Mouse (Mus musculus) liver, postnatal 0 days (tissue): Measurements from ENCODE around the gene Hoxa3. TPM values are rescaled to one million over a fixed set of nuclear protein-coding genes. Genes with fewer than 3 reads are reported as not detected.

Experiments
- ATAC-seq: fragments of 200-750 bp; cut with Nextera tagmentation; 2 replicates; pipeline ENCODE4 v1.8.0; 2017; ENCODE audit warnings: mild to moderate bottlenecking, moderate library complexity
- DNase-seq: peaks from one replicate; pipeline ENCODE4 v3.0.0-alpha.2; 2016
- H3K27ac ChIP-seq: fragments of 300-500 bp; sonication (generic); 2 replicates; pipeline ENCODE4 v1.5.1; 2014; ENCODE audit warnings: antibody characterized with exemption, moderate library complexity, mild to moderate bottlenecking, low read depth
- H3K27me3 ChIP-seq: fragments of 300-500 bp; sonication (generic); 2 replicates; pipeline ENCODE4 v1.6.1; 2014; ENCODE audit warnings: low read length, control low read depth, mixed read lengths; ENCODE audit not compliant: insufficient read depth
- H3K36me3 ChIP-seq: fragments of 300-500 bp; sonication (generic); replicated peaks from 2 replicates; pipeline ENCODE4 v1.6.1; 2014; ENCODE audit warnings: mild to moderate bottlenecking, control low read depth, low read length, moderate library complexity, mixed read lengths; ENCODE audit not compliant: insufficient read depth
- H3K4me1 ChIP-seq: fragments of 300-500 bp; sonication (generic); 2 replicates; pipeline ENCODE4 v1.6.1; 2014; ENCODE audit warnings: antibody characterized with exemption, mild to moderate bottlenecking, control low read depth; ENCODE audit not compliant: insufficient read depth
- H3K4me2 ChIP-seq: fragments of 300-500 bp; sonication (generic); 2 replicates; pipeline ENCODE4 v1.6.1; 2014; ENCODE audit warnings: low read depth, mild to moderate bottlenecking, low read length, moderate library complexity, mixed read lengths
- H3K4me3 ChIP-seq: fragments of 300-500 bp; sonication (generic); 2 replicates; pipeline ENCODE4 v1.5.1; 2014; ENCODE audit warnings: low read depth, low read length
- H3K9ac ChIP-seq: fragments of 300-500 bp; sonication (generic); replicated peaks from 2 replicates; pipeline ENCODE4 v1.6.1; 2014; ENCODE audit warnings: mild to moderate bottlenecking, moderate library complexity
- H3K9me3 ChIP-seq: fragments of 300-500 bp; sonication (generic); 2 replicates; pipeline ENCODE4 v1.6.1; 2016; ENCODE audit warnings: mild to moderate bottlenecking, control low read depth, low read length, mixed read lengths
- CTCF ChIP-seq: sonication (generic); IDR thresholded peaks from 2 replicates; pipeline ENCODE4 v1.5.1; 2016; ENCODE audit warnings: antibody characterized with exemption, low read depth
- EP300 ChIP-seq: IDR thresholded peaks from 2 replicates; pipeline ENCODE4 v1.6.1; 2016; ENCODE audit warnings: antibody characterized with exemption, low read depth, mild to moderate bottlenecking
- WGBS: fragments of 180-500 bp; shearing (Covaris S2); extraction: QIAGEN DNeasy Blood & Tissue Kit; methylation state at CpG from one replicate; pipeline ENCODE4 v1.1.7; 2014; ENCODE audit not compliant: insufficient replicate concordance; 5-methylcytosine and 5-hydroxymethylcytosine counted together
- polyA plus RNA-seq: library from polyadenylated mRNA; unstranded; fragments of >200 nt; fragmentation: Nextera tagmentation; extraction: Ambion mirVana; gene quantifications from 2 replicates; pipeline ENCODE4 v1.2.1, GENCODE M21; 2015

Gene Hoxa3
- polyA plus RNA-seq, 1 experiment from 2014 or later = 0.16 TPM

- DNase-seq (no peak), ATAC-seq (peak; percentile 29; the same call in 1 of the 2 replicates)
- under 1% methylated on average over 16 of the region's 35 CpGs for WGBS
- peak overlapping the region; percentile 30; the same call in 1 of the 2 replicates for H3K9ac ChIP-seq
- peak overlapping the region; percentile 78 for H3K27ac ChIP-seq
- H3K9me3 ChIP-seq = no peaks in the 10 kb centered on the region
- no peak for TF ChIP-seq EP300
- TF ChIP-seq CTCF = no peak
- H3K4me3 ChIP-seq = peak overlapping the region; percentile 41
- peaks cover 81% of the 10 kb centered on the region for H3K27me3 ChIP-seq
- H3K36me3 ChIP-seq = no peaks in the 10 kb centered on the region
- H3K4me1 ChIP-seq = peaks cover 3% of the 10 kb centered on the region; the same call in 1 of the 2 replicates
- H3K4me2 ChIP-seq = peak overlapping the region; percentile 51
These were observed 37.3 kb downstream of the Hoxa3 start for GRCm38 (mm10) chr6:52175864-52176263.

GRCm38 (mm10) chr6:52174968-52175751 is 38.0 kb downstream of the Hoxa3 start:
- H3K4me1 ChIP-seq = peaks cover 3% of the 10 kb centered on the region; the same call in 1 of the 2 replicates
- H3K9ac ChIP-seq = peak overlapping the region; percentile 30; the same call in 1 of the 2 replicates
- DNase-seq = no peak
- peaks cover 86% of the 10 kb centered on the region for H3K27me3 ChIP-seq
- H3K27ac ChIP-seq = peak overlapping the region; percentile 78
- no peaks in the 10 kb centered on the region for H3K36me3 ChIP-seq
- H3K9me3 ChIP-seq = no peaks in the 10 kb centered on the region
- TF ChIP-seq EP300 = no peak
- TF ChIP-seq CTCF = no peak
- peak overlapping the region; percentile 51 for H3K4me2 ChIP-seq
- WGBS = 10% methylated on average over 40 of the region's 41 CpGs
- peak overlapping the region; percentile 41 for H3K4me3 ChIP-seq
- 0 out of 2 replicates have a peak, but pooled peaks have one; percentile 14 for ATAC-seq

GRCm38 (mm10) chr6:52173648-52174047 is 39.5 kb downstream of the Hoxa3 start:
- H3K27me3 ChIP-seq = peaks cover 86% of the 10 kb centered on the region
- peaks cover 3% of the 10 kb centered on the region; the same call in 1 of the 2 replicates for H3K4me1 ChIP-seq
- no peak overlapping the region for H3K4me2 ChIP-seq
- no peaks in the 10 kb centered on the region for H3K9me3 ChIP-seq
- no peaks in the 10 kb centered on the region for H3K36me3 ChIP-seq
- ATAC-seq (no peak), DNase-seq (no peak)
- no peak overlapping the region for H3K4me3 ChIP-seq
- H3K27ac ChIP-seq = no peak overlapping the region
- H3K9ac ChIP-seq = no peak overlapping the region
- whole genome bisulfite sequencing = 27% methylated on average over 4 of the region's 4 CpGs
- no peak for TF ChIP-seq CTCF
- TF ChIP-seq EP300 = no peak

- peak; percentile 76 for DNase-seq
- no peak overlapping the region for H3K9ac ChIP-seq
- H3K4me1 ChIP-seq = peaks cover 3% of the 10 kb centered on the region; the same call in 1 of the 2 replicates
- peak; percentile 54 for ATAC-seq
- TF ChIP-seq CTCF = no peak
- no peak for TF ChIP-seq EP300
- H3K27ac ChIP-seq = 0 out of 2 replicates have a peak overlapping the region, but pooled peaks have one; percentile 39
- H3K9me3 ChIP-seq = no peaks in the 10 kb centered on the region
- no peaks in the 10 kb centered on the region for H3K36me3 ChIP-seq
- H3K4me3 ChIP-seq = no peak overlapping the region
- 19% methylated on average over 35 of the region's 35 CpGs for WGBS
- H3K27me3 ChIP-seq = peaks cover 90% of the 10 kb centered on the region
- H3K4me2 ChIP-seq = peak overlapping the region; percentile 45
These were observed 40.6 kb downstream of the Hoxa3 start for GRCm38 (mm10) chr6:52172501-52172900.

- Histone ChIP-seq H3K9ac (no peak overlapping the region), H3K4me1 (peaks cover 3% of the 10 kb centered on the region; the same call in 1 of the 2 replicates), H3K27ac (0 out of 2 replicates have a peak overlapping the region, but pooled peaks have one; percentile 22), H3K4me3 (no peak overlapping the region), H3K4me2 (peak overlapping the region; percentile 45; the same call in 1 of the 2 replicates), H3K9me3 (no peaks in the 10 kb centered on the region), H3K27me3 (peaks cover 90% of the 10 kb centered on the region), H3K36me3 (no peaks in the 10 kb centered on the region)
- no peak for DNase-seq
- TF ChIP-seq CTCF (no peak), EP300 (no peak)
- 51% methylated on average over 7 of the region's 7 CpGs for WGBS
- ATAC-seq = no peak
These were observed 41.2 kb downstream of the Hoxa3 start for GRCm38 (mm10) chr6:52171938-52172337.

- peaks cover 90% of the 10 kb centered on the region for H3K27me3 ChIP-seq
- no peak overlapping the region for H3K4me2 ChIP-seq
- TF ChIP-seq EP300 (no peak), CTCF (no peak)
These were observed 41.8 kb downstream of the Hoxa3 start for GRCm38 (mm10) chr6:52171331-52171730.

More at GRCm38 (mm10) chr6:52171331-52171730, 41.8 kb downstream of the Hoxa3 start:
- H3K27ac ChIP-seq = 0 out of 2 replicates have a peak overlapping the region, but pooled peaks have one; percentile 37
- H3K4me3 ChIP-seq = no peak overlapping the region
- H3K9me3 ChIP-seq = no peaks in the 10 kb centered on the region
- WGBS = 41% methylated on average over 4 of the region's 4 CpGs
- peaks cover 3% of the 10 kb centered on the region; the same call in 1 of the 2 replicates for H3K4me1 ChIP-seq
- no peaks in the 10 kb centered on the region for H3K36me3 ChIP-seq
- ATAC-seq (no peak), DNase-seq (no peak)
- no peak overlapping the region for H3K9ac ChIP-seq
